Mouse (Mus musculus) MN1 (cell line): ENCODE data around the gene Nav2.

ENCODE experiments used
- DNase-seq: peaks from one replicate; pipeline ENCODE4 v3.0.0-alpha.2; 2016; ENCODE audit warnings: low spot score

Nav2 gene

GRCm38 (mm10) chr7:49283507-49284361 is 375.2 kb downstream of the Nav2 start:
- no peak for DNase-seq

DNA sequence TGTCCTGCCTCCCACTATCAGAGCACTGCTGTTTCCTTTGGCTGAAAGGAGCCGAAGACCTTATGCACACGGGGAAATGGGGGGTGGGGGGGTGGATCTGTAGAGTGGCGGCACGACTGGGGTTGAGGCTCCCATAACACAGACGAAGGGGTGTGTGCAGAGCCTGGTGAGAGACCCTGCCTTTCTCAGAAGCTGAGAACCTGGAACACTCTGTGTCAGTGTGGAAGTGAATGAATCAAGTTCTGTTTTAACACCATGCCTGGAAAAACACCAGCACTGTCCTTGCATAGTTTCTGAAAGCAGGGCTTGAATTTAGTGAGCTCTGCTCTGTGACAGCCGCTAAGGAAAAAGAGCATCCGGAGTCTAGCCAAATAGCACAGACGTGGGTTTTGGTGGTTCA is 379.7 kb downstream of the Nav2 start:
- no peak for DNase-seq

- no peak for DNase-seq
These were observed 381.8 kb downstream of the Nav2 start for GRCm38 (mm10) chr7:49290308-49290707.

- no peak for DNase-seq
These were observed 382.8 kb downstream of the Nav2 start for GRCm38 (mm10) chr7:49291208-49291892.

DNA sequence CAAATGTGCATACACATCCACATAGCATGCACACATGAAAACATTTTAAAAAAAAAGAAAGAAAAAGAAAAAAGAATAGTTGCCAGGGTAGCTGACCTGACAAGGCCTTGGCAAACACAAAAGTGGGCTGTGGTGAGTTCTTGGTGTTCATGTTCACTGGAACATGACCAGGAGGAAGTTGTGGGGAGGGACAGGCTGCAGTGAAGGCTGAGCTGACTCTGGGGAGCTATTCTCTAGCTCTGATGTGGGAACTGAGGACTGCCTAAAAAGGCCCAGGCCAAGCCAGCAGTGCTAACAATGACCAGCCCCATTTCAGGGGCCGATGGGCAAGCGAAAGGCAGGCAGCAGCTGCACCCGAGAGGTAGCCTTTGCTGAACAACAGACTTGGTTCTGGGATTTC is 388.6 kb downstream of the Nav2 start:
- DNase-seq = no peak

- no peak for DNase-seq
These were observed 389.9 kb downstream of the Nav2 start for GRCm38 (mm10) chr7:49298431-49298839.

DNA sequence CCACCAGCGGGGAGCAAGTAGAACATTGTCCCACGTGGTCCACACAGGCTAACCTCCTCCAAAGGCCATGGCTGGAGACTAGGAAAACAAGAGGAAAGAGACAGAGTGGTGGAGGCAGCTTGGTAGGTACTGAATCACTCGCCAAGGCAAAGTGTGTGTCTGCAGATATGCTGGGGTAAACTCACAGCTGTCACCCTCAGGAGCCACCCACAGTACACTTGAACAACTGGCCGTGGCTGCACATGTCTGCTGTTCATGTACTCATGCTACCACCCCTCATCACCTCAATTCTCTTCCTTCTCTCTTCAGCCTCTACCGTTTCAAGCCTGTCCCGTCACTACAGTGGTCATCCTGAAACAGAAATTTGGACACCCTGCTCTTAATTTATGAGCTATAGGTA is 393.0 kb downstream of the Nav2 start:
- no peak for DNase-seq

GRCm38 (mm10) chr7:49303600-49304411 is 395.3 kb downstream of the Nav2 start:
- DNase-seq = no peak

GRCm38 (mm10) chr7:49307717-49308116 is 399.2 kb downstream of the Nav2 start:
- DNase-seq = no peak

DNA sequence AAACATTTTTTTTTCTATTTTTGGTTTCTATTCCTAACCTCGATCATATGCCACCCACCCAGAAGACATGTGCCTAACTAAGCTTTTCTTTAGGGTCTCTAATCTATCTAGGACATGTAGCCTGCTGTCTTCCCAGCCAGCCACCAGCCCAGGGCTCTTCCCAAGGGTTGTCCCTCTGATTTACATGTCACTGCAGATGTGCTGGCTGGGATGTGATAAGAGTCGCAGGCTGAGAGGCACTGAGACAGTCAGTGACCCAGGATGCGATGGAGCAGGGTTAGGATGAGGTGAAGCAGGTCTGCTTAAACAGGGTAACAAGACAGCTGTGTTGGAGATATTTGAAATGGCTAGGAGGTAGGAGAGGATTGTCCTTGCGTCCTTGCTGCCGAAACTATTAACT is 401.2 kb downstream of the Nav2 start:
- no peak for DNase-seq

DNA sequence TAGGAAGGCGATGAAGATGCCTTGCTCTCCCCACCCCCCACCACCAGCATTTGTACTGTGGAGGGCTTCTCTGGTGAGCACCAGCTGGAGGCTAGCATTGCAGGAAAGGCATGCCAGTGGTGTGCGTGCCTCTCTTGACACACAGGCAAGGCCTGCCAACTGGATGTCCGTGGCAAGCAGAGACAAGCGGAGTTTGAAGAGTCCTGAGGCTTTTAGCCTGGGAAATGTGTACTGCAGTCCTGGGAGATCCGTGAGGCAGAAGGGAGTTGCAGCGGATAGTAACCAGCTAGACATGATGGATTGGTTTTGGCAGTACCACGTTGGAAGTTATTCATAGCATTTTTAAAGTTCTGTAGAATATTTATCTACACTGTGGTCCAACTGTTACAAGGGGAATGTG is 405.4 kb downstream of the Nav2 start:
- DNase-seq = no peak

GRCm38 (mm10) chr7:49315033-49315432 is 406.5 kb downstream of the Nav2 start:
- no peak for DNase-seq

GRCm38 (mm10) chr7:49316600-49316999 is 408.1 kb downstream of the Nav2 start:
- DNase-seq = no peak

DNA sequence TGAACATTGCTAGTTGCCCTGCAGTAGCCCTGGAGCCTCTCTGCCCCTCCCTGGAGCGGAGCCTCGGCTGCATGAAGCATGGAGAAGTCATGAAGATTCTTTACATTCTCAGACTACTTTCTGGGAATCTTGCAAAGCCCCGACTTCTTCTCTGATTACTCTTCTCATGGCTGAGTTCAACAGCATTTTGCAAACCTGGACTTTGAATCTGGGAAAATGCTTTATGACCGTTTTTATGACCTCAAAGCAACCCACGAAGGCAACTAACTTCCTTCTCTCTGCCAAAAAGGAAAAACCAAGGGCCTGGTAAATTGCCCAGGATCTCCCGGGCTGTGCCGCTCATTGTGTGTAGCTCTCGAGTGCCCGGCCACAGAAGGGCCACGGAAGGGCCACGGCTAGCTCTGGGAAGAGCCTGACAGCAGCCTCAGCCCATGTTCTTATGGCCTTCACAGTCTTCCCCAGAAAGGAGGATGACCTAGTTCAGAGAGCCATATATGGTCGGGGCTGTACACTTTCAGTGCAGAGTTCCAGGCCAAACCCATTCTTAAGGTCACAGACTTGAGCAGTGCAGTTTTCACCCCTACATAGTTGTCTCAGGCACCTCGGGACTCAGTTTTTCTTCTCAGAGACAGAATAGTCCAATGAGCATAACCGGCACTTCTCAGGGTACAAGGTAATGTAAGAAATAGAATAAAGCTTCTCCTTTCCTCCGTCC is 409.8 kb downstream of the Nav2 start:
- no peak for DNase-seq

GRCm38 (mm10) chr7:49318898-49319293 is 410.4 kb downstream of the Nav2 start:
- DNase-seq = no peak

GRCm38 (mm10) chr7:49319981-49320380 is 411.5 kb downstream of the Nav2 start:
- no peak for DNase-seq

DNA sequence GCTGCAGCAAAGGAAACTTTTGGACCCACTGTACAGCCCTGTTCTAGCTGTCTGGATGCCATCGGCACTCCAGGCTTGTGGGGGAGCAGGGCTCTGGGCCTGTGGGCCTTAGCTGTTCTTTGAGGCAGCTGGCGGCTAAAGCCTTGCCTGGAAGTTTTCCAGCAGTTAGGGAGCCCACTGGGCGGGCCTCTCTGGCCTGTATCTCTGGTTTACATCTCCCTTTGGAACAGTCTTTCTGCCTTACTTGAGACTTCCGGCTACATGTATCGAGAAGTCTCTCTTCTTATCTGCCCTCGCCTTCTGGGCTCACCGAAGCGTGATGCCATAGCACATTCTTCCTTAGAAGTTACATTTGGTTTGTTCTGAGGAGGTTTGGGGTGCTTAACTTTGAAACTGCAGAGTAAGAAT is 412.6 kb downstream of the Nav2 start:
- DNase-seq = no peak

GRCm38 (mm10) chr7:49322179-49322578 is 413.7 kb downstream of the Nav2 start:
- no peak for DNase-seq

- DNase-seq = no peak
These were observed 416.1 kb downstream of the Nav2 start for GRCm38 (mm10) chr7:49324575-49324974.

DNA sequence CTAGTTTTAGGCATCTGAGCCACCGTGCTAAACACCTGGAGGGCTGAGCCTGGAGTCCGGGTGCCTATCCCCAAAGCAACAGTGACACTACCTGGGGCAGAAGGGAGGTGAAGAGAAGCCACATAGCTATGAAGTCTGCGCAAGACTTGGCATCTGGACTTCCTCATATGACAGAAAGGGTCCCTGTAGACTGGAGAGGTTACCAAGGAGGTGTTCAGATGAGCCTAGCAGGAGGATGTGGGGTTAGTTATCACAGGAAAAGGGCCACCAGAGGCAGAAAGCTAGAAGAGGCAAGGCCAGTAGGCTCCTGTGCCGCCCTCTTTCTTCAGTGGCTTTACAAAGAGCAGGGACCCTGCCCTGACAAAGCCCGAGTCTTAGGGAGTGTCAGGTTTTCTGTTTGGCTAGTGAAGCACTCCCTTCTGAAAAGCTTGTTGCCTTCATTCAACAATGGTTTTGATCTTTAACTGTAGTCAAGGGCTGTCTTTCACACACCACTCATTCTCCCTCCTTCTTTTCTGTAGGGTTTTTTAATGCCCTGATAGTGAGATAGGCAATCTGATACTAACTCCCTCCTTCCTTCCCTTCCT is 417.7 kb downstream of the Nav2 start:
- DNase-seq = no peak

- no peak for DNase-seq
These were observed 418.6 kb downstream of the Nav2 start for GRCm38 (mm10) chr7:49326967-49327742.
